Mouse (Mus musculus) spleen, adult 2 months (tissue): ENCODE measurements around the gene Krt9.

ENCODE experiments used
- CTCF ChIP-seq: fragments of 200-500 bp; IDR thresholded peaks from 2 replicates; pipeline ENCODE4 v1.5.1; 2011; ENCODE audit warnings: mild to moderate bottlenecking, inconsistent platforms; ENCODE audit not compliant: insufficient read depth, insufficient read length, insufficient replicate concordance; ENCODE audit errors: extremely low read depth
- POLR2A ChIP-seq: fragments of 200-500 bp; IDR thresholded peaks from 2 replicates; pipeline ENCODE4 v1.6.1; 2011; ENCODE audit warnings: low read depth, low read length, inconsistent platforms

DNA sequence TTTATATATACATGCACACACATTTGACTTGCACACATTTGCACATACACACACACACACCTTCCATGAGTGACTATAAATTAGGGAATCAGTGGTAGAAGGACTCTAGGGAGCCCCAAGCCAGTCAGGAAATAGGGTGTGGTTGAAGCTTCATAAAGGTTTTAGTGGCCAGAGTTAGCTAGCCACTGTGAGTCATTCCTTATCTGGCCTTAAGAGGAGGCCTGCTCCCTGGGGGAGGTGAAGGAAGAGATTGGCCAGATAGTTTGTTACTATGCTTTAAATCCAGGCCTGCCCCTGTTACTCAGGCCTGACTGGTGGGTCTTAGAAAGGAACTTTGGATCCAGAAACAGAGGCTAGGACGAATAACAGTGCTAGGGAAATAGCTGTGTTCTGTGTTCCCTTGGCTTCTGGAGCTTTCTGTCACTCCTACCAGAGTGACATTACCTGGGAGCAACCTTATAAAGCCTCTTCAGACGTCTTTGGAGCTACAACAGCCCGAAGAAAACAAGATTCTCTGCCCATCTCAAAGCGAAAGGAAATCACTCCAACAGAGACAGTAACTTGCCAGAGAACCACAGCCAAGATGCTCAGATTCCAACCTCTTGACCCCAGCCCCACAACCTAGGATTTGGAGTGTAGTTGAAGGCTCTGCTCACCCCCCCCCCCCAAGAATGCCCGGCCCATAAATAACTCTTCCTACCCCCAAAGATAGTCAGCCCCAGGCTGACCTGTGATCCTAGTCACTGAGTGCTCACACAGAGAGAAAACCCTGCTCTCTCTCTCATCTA lies 45.3 kb downstream of the Krt9 start:
- TF ChIP-seq CTCF (no peak), POLR2A (no peak)
